Mouse (Mus musculus) CH12.LX (cell line): ENCODE data around the gene Eml3. TPM values are rescaled to one million over a fixed set of nuclear protein-coding genes. Genes with fewer than 3 reads are reported as not detected.

Experiments
- DNase-seq: peaks from one replicate; pipeline ENCODE4 v3.0.0-alpha.2; 2013; ENCODE audit errors: extremely low read depth
- H3K27ac ChIP-seq: 2 replicates; pipeline ENCODE4 v1.5.1; 2012; ENCODE audit warnings: low read depth, mild to moderate bottlenecking, control low read depth, moderate library complexity; ENCODE audit not compliant: insufficient read depth
- H3K27me3 ChIP-seq: replicated peaks from 2 replicates; pipeline ENCODE3; 2012; ENCODE audit warnings: inconsistent platforms
- H3K36me3 ChIP-seq, 2 experiments: replicated peaks in 1 of 2; 2 replicates each; pipeline versions ENCODE3 to v1.6.1; 2012; ENCODE audit warnings: inconsistent platforms in 1 of 2, low read length in 1 of 2, mild to moderate bottlenecking in 1 of 2, mixed read lengths in 1 of 2, moderate library complexity in 1 of 2; ENCODE audit not compliant: control insufficient read depth in 1 of 2, insufficient read depth in 1 of 2
- H3K4me1 ChIP-seq, 2 experiments: 2 replicates each; pipeline ENCODE4 v1.6.1; 2012; ENCODE audit warnings: inconsistent platforms in 1 of 2, moderate library complexity in 1 of 2; ENCODE audit not compliant: insufficient read depth in 2 of 2, control insufficient read depth in 1 of 2
- H3K4me2 ChIP-seq: 2 replicates; pipeline ENCODE4 v1.6.1; 2012; ENCODE audit warnings: low read depth, mild to moderate bottlenecking, control low read depth; ENCODE audit not compliant: poor library complexity, insufficient read depth, severe bottlenecking
- H3K4me3 ChIP-seq, 3 experiments: fragments of 150-350 bp in 1 of 3; sonication (generic) in 1 of 3; replicated peaks in 1 of 3; 2 replicates each; pipeline versions ENCODE3 to v1.5.1; 2011 to 2012; ENCODE audit warnings: low read depth in 2 of 3, low read length in 2 of 3, mild to moderate bottlenecking in 2 of 3, moderate library complexity in 2 of 3, control low read depth in 1 of 3, improper control_type of control experiment in 1 of 3, inconsistent platforms in 1 of 3, mixed read lengths in 1 of 3; ENCODE audit not compliant: poor library complexity in 1 of 3
- H3K79me2 ChIP-seq: replicated peaks from 2 replicates; pipeline ENCODE4 v1.6.1; 2012; ENCODE audit warnings: mild to moderate bottlenecking, moderate library complexity; ENCODE audit not compliant: control insufficient read depth, poor library complexity, insufficient read depth, severe bottlenecking; ENCODE audit errors: extremely low read depth
- H3K9ac ChIP-seq: 2 replicates; pipeline ENCODE4 v1.6.1; 2012; ENCODE audit warnings: low read depth, mild to moderate bottlenecking, control low read depth, moderate library complexity; ENCODE audit not compliant: insufficient read depth
- H3K9me3 ChIP-seq: replicated peaks from 2 replicates; pipeline ENCODE3; 2012; ENCODE audit warnings: low read length, inconsistent platforms, mixed read lengths
- CHD1 ChIP-seq: IDR thresholded peaks from 2 replicates; pipeline ENCODE4 v1.6.1; 2012; ENCODE audit warnings: low read depth, low read length, improper control_type of control experiment, inconsistent platforms
- CHD2 ChIP-seq: IDR thresholded peaks from 2 replicates; pipeline ENCODE4 v1.6.1; 2011; ENCODE audit warnings: low read length, improper control_type of control experiment
- CTCF ChIP-seq, 2 experiments: IDR thresholded peaks in 1 of 2; conservative IDR thresholded peaks in 1 of 2; 2 replicates each; pipeline ENCODE4 v1.5.1; 2011 to 2012; ENCODE audit warnings: low read depth in 2 of 2, low read length in 2 of 2, improper control_type of control experiment in 1 of 2, inconsistent platforms in 1 of 2, mild to moderate bottlenecking in 1 of 2, moderate library complexity in 1 of 2
- E2F4 ChIP-seq: IDR thresholded peaks from 2 replicates; pipeline ENCODE4 v1.6.1; 2011; ENCODE audit warnings: low read depth, low read length, improper control_type of control experiment; ENCODE audit not compliant: insufficient replicate concordance
- ELF1 ChIP-seq: IDR thresholded peaks from 2 replicates; pipeline ENCODE4 v1.6.1; 2014; ENCODE audit warnings: low read depth, mild to moderate bottlenecking, inconsistent platforms, low read length, improper control_type of control experiment
- GABPA ChIP-seq: IDR thresholded peaks from 2 replicates; pipeline ENCODE4 v1.6.1; 2012; ENCODE audit warnings: low read depth, low read length, improper control_type of control experiment, inconsistent platforms; ENCODE audit not compliant: insufficient replicate concordance
- KAT2A ChIP-seq: IDR thresholded peaks from 2 replicates; pipeline ENCODE4 v1.6.1; 2012; ENCODE audit warnings: low read length, improper control_type of control experiment, inconsistent platforms; ENCODE audit not compliant: insufficient replicate concordance
- MAX ChIP-seq: IDR thresholded peaks from 2 replicates; pipeline ENCODE4 v1.6.1; 2011; ENCODE audit warnings: low read length, improper control_type of control experiment
- MAZ ChIP-seq: IDR thresholded peaks from 2 replicates; pipeline ENCODE4 v1.6.1; 2012; ENCODE audit warnings: low read depth, mild to moderate bottlenecking, inconsistent platforms, low read length, improper control_type of control experiment, moderate library complexity
- MXI1 ChIP-seq: IDR thresholded peaks from 2 replicates; pipeline ENCODE4 v1.6.1; 2011; ENCODE audit warnings: mild to moderate bottlenecking, low read depth, low read length, improper control_type of control experiment
- MYC ChIP-seq: IDR thresholded peaks from 2 replicates; pipeline ENCODE4 v1.6.1; 2011; ENCODE audit warnings: low read depth, mild to moderate bottlenecking, improper control_type of control experiment, low read length
- NRF1 ChIP-seq: IDR thresholded peaks from 2 replicates; pipeline ENCODE4 v1.6.1; 2014; ENCODE audit warnings: low read depth, mild to moderate bottlenecking, inconsistent platforms, low read length, improper control_type of control experiment, moderate library complexity
- POLR2A ChIP-seq: IDR thresholded peaks from 2 replicates; pipeline ENCODE4 v1.6.1; 2011; ENCODE audit warnings: low read depth, mild to moderate bottlenecking, improper control_type of control experiment, low read length
- RAD21 ChIP-seq: IDR thresholded peaks from 2 replicates; pipeline ENCODE4 v1.6.1; 2011; ENCODE audit warnings: low read depth, mild to moderate bottlenecking, low read length, improper control_type of control experiment, moderate library complexity
- SIN3A ChIP-seq: IDR thresholded peaks from 2 replicates; pipeline ENCODE4 v1.6.1; 2012; ENCODE audit warnings: low read length, improper control_type of control experiment, inconsistent platforms
- UBTF ChIP-seq: IDR thresholded peaks from 2 replicates; pipeline ENCODE4 v1.6.1; 2012; ENCODE audit warnings: low read depth, mild to moderate bottlenecking, inconsistent platforms, low read length, improper control_type of control experiment, moderate library complexity
- USF1 ChIP-seq: IDR thresholded peaks from 2 replicates; pipeline ENCODE4 v1.6.1; 2014; ENCODE audit warnings: low read depth, mild to moderate bottlenecking, inconsistent platforms, low read length, improper control_type of control experiment
- ZKSCAN1 ChIP-seq: IDR thresholded peaks from 2 replicates; pipeline ENCODE4 v1.6.1; 2012; ENCODE audit warnings: low read depth, inconsistent platforms, low read length, improper control_type of control experiment, borderline replicate concordance
- dilution Hi-C: fragments of 300-500 bp; cut with MboI; formaldehyde crosslinking; loops from 2 replicates; pipeline ENCODE4 v1.14.3; 2020; ENCODE audit warnings: low sequenced_read_pairs; ENCODE audit not compliant: extremely low pct_unique_long_range_greater_than_20kb, extremely low pct_ligation_motif_present
- in situ Hi-C: fragments of 300-500 bp; cut with MboI; formaldehyde crosslinking; loops from 3 replicates; pipeline ENCODE4 v1.14.3; 2019; ENCODE audit warnings: low sequenced_read_pairs, low pct_ligation_motif_present, low pct_unique_long_range_greater_than_20kb, mixed read lengths
- polyA plus RNA-seq: library from polyadenylated mRNA; unstranded; fragments of >175 nt; gene quantifications from 2 replicates; pipeline ENCODE4 v1.2.1, GENCODE M21; 2012; ENCODE audit warnings: low read depth; ENCODE audit not compliant: insufficient read length
- total RNA-seq, 2 experiments: library from RNA; depleted of rRNA; stranded (reverse); fragments of 300-350 nt in 1 of 2; fragments of >200 nt in 1 of 2; gene quantifications; 2 replicates each; pipeline ENCODE4 v1.2.3; 2012 to 2014

Gene Eml3
- total and polyA plus RNA-seq, 3 experiments = 18.7 to 37.3 (median 33.3) TPM

DNA sequence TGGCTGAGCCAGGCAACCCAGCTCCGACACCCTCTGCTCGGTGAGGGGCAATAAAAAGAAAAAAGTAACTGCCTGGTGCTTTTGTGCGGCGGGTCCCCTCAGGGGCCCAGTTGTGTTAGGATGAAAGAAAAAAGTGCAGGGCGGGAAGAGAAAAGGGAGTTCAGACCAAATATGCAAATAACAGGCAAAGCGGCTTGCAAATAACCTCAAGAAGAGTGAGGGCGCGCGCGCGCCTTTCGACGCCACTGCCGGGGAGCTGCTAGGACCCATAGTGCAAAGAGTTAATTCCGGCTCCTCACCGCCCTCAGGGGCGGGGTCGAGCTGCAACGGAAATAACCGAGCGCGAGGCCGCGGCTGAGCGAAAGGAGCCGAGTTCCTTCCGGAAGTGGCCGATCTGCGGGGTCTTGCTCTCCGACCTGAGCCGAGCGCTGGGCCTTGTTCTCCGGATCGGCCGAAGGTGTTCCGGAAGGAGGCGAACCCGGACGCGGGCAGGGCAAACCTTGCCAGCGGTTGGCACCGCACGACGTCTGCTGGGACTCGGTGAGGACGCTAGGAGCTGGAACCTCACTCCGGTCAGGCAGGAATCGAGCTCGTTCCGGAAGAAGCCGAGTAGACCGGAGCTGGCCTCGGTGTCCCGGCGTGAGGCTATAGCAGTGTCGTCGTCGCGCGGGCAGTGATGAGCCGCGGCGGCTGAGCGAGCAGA is 12.3 kb downstream of the Eml3 start, which contains the start of gene Mta2 (continued):
- TF ChIP-seq CHD1 (no peak; the same call in none of the 2 replicates), UBTF (peak; percentile 52; the same call in 1 of the 2 replicates), USF1 (no peak), CTCF (conservative IDR thresholded peaks at IDR 0.05 in 1 of 2, IDR thresholded peaks at IDR 0.05 in 1 of 2; ENCODE audit: low read depth in 2 of 2, low read length in 2 of 2) (0 out of 4 replicates have a peak, but pooled peaks of 1 of the 2 experiments have one; percentile 4), ZKSCAN1 (no peak), POLR2A (peak; percentile 76), KAT2A (peak; percentile 65; the same call in 1 of the 2 replicates), E2F4 (peak; percentile 98)
- TF ChIP-seq, all 38 proteins: peak for 25

DNA sequence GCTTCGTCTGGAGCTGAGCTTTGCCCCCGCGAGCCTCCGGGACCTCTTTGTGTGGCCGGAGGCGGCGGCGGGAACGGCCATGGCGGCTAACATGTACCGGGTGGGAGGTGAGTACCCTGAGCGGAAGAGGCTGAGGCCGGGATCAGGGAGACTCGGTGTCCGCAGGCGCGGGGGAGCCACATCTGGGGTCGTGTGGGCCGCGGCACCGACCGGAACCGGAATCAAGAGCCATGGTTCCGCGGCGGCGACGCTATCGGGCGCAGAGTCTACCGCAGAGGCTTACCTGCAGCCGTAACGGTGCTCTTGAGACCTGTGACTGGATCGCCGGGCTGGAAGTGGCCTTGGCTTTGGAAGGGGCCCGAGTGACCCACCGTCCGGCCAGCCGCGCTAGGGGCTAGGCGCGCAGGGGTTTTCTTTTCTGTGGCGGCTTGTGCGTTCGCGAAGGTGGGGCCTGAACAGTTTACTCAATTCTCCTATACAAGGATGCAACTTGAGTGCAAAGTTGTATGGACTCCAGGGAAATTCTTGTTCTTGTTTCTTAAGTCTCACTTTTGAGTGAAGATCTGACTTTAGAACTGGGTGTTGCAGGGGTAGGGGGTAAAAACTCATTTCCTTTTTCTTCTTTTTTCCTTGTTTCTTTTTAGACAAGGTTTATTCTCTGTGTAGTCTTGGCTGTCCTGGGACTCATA is 13.1 kb downstream of the Eml3 start:
- Histone ChIP-seq H3K27me3 (no peaks in the 10 kb centered on the region), H3K27ac (peak overlapping the region; percentile 97), H3K4me1 (peaks cover 16 to 48% of the 10 kb centered on the region in 2 experiments), H3K4me3 (peak overlapping the region; percentile 75 to 95 (median 91)), H3K79me2 (peaks cover 42% of the 10 kb centered on the region), H3K9ac (peak overlapping the region; percentile 97), H3K36me3 (peaks cover 57 to 74% of the 10 kb centered on the region in 2 experiments), H3K4me2 (peak overlapping the region; percentile 91; the same call in 1 of the 2 replicates), H3K9me3 (no peaks in the 10 kb centered on the region)
- TF ChIP-seq MYC = no peak
- no peak for TF ChIP-seq RAD21
- TF ChIP-seq ZKSCAN1 = no peak
- 0 out of 2 replicates have a peak, but pooled peaks have one; percentile 2 for TF ChIP-seq UBTF
- peak; percentile 19 for TF ChIP-seq MXI1
- TF ChIP-seq GABPA = no peak
- TF ChIP-seq ELF1 = peak; percentile 46; the same call in 1 of the 2 replicates
- TF ChIP-seq KAT2A = no peak
- TF ChIP-seq MAZ = 0 out of 2 replicates have a peak, but pooled peaks have one; percentile 12
- TF ChIP-seq CHD2 = no peak
- TF ChIP-seq MAX = peak; percentile 35
- TF ChIP-seq CTCF (conservative IDR thresholded peaks at IDR 0.05 in 1 of 2, IDR thresholded peaks at IDR 0.05 in 1 of 2; ENCODE audit: low read depth in 2 of 2, low read length in 2 of 2) = no peak
- peak; percentile 69 for TF ChIP-seq NRF1
- no peak; the same call in 1 of the 2 replicates for TF ChIP-seq SIN3A
- in situ Hi-C loops = no loop called here
- DNase-seq = peak; percentile 49
- dilution Hi-C loops = no loop called here
